Mouse (Mus musculus) urinary bladder, adult 2 months (tissue): ENCODE results near the gene Mfsd13b. TPM values are rescaled to one million over a fixed set of nuclear protein-coding genes. Genes with fewer than 3 reads are reported as not detected.
"Not testable (repeated sequence)": the region's sequence is repeated elsewhere in the genome, so short reads cannot be mapped to it uniquely, and the experiment has no call there.

ENCODE experiments used
- DNase-seq: peaks from one replicate; pipeline ENCODE4 v3.0.0; 2022; ENCODE audit warnings: low spot score
- polyA plus RNA-seq: library from polyadenylated mRNA; depleted of rRNA; stranded (reverse); fragments of >200 nt; gene quantifications from 2 replicates; pipeline ENCODE4 v1.2.3, GENCODE M21; 2012

Gene Mfsd13b
- polyA plus RNA-seq, 1 experiment = 1.7 TPM

DNA sequence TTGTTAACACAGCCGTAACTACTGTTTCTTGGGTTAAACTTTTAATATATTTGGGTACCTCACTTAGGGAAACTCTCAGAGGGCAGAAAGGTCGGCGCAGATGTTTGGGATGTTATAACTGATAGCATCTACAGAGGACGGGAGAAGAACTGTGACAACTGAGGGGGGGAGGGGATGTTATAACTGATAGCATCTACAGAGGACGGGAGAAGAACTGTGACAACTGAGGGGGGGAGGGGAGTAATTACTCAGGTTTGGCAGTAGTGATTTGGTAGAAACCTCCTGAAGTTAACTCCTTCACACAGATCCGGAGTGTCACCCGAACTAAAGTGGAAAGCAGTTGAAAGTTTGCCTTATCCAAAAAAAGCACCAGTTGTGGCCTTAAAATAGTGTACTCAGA is 659 bp downstream of the Mfsd13b start:
- DNase-seq = no peak

DNA sequence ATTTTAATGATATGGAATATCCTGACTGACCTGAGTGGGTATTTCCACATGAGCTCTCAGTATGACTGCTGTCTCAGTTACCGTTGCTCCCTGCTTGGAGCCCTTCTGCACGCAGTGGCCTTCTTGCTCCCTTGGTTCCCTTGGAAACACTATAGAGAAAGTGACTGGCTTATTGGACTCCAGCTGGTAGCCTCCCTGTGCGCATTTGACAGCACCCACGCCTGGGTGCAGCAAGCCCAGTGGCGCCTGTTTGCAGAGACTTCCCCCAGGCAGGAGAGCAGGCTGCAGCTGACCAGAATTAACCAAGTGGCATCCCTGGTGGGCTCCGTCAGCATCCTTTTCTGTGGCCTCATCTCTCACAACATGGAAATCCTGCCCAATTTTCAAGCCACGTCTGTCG is 8.9 kb downstream of the Mfsd13b start:
- DNase-seq = no peak

DNA sequence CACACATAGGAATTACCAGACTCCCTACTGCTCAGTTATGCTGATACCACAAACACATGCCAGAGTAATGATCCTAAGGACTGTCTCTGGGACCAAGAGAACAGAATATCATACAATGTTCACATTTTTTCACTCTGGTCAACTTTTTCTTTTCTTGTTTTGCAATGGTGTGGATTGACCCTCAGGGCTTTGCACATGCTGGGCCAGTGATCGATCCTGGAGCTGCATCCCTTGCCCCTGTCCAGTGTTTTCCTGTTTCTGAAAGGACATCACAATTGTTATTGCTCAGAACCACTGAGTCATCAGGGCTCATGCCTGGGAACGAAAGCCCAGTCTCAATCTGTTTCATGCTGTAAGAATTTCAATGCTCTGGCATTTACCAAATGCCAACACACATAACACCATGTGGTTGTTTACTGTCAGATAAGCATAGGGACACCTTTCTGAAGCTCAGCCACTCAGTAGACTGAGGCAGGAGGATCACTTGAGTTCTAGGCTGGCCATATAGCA is 16.8 kb downstream of the Mfsd13b start:
- DNase-seq = no peak

DNA sequence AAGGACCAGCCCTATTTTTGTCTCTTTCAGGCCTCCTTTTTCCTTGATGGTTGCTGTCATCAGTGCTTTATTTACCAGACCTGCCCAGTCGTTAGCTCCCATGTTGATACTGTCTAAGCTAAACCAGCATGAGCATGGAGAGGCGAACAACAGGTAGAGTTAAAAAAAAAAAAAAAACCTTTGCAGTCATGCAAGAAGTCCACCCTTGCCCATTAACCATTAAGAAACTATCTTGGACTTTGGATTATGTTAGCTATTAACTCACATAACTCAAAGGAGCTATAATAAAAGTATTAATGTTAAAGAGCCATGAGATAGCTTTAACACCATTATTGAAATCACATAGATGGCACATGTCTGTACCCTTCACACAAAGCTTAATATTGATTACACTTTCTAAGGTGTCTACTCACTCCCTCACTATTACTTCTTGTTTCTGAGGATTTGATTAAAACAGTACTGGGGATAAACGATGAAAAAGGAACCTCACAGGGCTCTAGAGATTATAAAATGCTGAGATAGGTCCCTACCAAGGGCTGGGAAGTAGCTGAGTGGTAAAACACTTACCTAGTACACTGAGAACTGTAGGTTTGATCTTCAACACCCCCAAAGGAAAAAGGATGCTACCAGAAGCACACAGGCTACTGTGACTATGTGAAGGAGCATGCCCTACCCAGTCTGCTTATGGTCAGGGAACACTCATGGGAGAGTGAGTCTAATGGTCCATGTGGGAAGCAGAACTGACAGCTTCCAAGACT is 17.9 kb downstream of the Mfsd13b start:
- no peak for DNase-seq

DNA sequence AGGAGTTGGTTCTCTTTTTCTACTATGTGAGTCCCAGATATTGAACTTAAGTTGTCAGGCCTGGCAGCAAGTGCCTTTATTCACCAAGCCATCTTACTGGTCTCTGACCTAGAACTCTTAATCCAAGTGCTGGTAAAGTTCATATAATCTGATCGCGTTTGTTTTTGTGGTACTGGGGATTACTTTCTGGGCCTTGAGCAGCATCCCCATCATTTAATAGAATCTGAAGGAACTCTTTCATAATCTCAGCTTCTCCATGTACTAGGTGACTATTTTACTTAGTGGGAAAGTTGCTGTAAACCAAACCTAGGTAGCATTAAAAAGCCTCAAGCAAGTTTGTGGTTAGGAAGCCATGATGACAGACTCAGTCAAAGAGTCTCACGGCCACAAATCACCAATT is 19.6 kb downstream of the Mfsd13b start:
- no peak for DNase-seq

DNA sequence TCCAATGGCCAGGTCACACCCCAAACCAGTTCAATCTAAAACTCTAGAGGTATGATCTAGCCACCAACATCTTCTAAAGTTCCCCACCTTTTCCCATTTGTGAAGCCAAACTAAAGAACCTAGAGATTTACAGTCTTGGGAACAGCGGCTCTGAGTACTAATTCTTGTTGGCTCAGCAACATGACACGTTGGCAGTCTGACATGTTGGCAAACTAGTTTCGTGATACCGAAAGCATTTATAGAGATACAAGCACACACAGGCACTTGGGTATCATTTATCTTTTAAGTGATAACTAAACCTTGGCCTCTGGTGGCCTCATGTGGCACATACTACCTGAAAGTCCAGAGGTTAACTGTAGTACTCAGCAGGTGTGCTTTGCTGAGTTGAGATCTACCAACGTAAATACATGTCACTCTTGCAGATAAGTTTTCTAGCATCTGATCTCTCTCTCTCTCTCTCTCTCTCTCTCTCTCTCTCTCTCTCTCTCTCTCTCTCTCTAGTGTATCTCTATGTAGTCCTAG is 20.2 kb downstream of the Mfsd13b start:
- no peak for DNase-seq

DNA sequence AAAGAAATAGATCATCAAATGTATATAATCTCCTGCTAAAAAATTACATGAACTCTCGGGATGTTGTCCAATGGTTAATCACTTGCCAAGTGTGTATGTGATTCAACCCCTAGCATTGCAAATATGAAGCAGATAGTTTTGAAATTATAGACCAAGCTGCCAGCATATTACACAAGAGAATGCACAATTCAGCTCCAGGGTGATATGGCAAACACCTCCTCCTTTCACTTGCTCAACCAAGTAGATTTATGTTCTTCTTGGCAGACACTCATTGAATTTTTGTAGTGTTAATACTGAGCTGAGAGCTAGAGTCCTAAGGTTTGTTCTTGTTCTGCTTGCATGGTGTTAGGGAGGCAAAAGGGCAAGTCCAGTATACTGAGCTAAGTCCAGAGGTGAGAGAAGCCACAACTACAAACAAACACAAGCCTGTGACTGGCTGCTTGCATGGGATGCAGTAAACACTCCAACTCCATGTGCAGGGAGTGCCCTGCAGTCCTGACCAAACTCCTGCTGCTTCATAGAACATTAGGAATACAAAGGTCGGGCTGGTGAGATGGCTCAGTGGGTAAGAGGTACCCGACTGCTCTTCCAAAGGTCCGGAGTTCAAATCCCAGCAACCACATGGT is 21.6 kb downstream of the Mfsd13b start:
- DNase-seq = no peak

DNA sequence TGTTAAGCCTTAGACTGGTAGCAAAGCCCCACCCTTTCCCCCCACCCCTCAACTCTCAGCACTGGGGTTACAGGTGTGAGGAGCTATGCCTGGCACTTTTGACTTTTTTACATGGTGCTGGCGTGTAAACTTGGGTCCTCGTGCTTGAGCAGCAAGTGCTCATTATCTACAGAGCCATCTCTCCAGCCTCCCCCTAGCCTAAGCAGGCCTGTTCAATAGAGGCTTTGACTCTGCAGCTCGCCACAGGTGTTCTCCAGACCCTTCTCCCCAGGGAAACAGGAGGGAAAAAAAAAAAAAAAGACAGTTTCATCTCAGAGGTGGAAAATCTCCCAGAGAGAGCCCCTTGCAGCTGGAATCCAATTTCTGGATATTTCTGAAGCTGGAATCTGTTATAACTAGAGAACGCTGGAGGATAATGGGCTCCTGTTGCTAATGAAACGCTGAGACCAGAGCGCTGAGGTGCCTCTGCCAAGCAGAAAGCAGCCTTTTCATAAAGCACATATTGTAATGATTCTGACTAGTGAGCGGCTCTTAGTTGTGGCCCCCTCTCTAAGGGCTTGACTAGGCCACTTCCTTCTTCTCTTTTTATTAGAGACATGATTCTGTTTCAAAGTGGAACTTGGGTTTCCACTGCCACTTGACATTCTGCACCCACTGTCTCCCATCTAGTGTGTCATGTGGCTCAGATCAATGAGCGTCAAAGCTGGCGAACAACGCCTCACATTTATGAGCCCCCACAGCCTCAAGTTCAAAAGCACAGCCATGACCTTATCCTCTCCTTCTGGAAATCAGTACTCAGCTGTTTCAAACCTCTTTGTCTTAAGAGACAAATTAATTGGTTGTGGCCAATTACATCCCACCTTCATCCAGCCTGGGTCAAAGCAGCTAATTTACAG is 29.7 kb downstream of the Mfsd13b start:
- DNase-seq = no peak

DNA sequence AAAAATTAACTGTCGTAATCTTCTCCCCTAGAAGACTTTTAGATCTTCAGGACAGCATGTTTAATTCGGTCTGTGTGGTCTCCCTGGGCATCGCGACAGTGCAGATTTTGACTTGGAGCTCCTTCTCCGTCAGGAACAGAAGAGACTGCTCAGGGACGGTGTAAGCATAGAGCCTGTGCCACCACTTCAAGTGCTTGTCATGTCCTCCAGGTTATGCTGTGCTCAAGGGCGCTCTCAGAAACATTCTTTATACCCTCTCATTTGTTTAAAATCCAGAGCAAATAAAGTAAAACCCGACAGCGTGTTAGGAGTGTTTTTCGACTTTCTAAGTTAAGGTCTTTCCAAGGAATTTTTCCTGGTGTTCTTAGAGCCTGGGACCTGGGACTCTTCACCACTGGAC is 32.2 kb downstream of the Mfsd13b start:
- DNase-seq = no peak

DNA sequence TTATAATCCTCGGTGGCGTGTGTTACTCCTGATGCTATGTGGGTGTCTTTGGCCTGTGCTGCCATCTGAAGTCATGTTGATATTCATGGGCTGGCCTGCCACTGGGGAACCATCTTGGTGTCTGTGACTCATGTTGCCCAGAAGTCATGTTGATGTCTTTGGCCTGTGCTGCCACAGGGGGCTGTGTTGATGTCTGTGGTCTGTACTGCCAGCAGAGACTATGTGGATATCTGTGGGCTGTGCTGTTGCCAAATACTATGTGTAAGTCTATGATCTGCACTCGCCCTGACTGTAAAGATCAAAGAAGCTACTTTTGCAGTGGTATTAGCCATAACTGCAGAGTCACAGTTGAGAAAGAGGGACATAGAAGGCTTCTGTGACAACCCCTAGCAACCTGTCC is 36.5 kb downstream of the Mfsd13b start:
- DNase-seq = no peak

DNA sequence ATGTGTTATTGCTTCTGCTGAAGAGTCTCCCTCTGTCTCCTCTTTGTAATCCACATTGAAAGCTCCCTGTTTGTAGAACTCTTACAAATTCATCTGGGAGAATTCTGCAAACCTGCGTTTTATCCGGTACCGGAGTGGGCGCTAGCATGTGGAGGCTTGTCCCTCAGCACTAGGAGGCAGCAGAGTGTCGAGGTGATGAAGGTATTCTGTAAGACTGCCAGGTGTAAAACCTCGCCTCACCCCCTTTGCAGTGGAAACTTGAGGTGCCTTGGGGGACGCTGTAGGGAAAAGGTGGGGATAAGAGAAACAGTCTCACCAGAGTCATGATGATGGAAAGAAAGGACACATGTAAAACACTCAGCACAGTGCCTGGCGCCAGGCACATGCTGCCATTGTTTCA is 38.0 kb downstream of the Mfsd13b start:
- no peak for DNase-seq

DNA sequence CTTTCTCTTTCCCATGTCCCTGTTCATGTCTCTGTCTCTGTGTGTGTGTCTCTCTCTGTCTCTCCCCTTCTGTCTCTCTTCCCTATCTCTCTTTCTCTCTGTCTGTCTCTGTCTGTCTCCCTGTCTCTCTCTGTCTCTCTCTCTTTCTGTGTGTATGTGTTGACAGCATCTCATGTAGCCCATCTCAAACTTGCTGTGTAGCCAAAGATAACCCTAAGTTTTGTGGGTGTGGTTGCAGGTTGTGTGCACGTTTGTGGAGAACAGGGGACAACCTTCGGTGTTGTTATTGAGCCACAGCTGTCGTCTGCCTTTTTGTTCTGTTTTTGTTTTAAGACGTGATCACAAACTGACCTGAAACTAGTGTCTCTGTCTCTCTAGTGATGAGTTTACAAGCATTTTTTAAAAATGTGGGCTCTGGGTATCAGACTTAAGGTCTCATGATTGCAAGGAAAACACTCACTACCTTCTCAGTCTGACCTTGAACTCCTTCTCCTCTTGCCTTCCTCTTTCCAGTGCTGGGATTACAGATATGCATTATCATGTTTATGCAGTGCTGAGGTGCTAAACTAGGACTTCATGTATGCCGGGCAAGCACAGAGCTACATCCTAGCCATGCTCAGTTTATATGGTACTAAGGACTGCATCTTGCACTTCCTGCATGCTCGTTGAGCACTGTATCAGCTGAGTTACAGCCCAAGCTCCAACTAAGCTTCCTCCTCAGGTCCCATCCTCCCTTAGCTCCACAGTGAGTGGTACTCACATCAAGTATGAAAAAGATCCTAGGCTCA is 43.1 kb downstream of the Mfsd13b start:
- no peak for DNase-seq

DNA sequence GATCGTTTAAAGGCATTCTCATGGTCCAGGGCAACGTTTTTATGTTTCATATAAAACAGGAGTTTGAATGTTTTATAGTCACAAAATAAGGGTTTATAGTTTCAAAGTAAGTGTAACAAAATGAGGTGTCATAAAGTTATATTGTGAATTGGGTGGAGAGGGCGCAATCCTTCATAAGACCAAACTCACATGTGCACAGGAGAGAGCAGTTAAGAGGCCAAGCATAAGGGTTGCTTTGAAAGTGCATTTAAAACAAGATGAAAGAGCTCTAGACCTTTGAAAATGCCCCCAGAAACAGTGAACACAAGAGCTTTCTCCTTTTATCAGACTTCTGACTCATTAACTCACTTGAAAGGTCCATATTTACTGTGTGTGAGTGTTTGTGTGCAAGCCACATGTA is 44.0 kb downstream of the Mfsd13b start:
- no peak for DNase-seq

DNA sequence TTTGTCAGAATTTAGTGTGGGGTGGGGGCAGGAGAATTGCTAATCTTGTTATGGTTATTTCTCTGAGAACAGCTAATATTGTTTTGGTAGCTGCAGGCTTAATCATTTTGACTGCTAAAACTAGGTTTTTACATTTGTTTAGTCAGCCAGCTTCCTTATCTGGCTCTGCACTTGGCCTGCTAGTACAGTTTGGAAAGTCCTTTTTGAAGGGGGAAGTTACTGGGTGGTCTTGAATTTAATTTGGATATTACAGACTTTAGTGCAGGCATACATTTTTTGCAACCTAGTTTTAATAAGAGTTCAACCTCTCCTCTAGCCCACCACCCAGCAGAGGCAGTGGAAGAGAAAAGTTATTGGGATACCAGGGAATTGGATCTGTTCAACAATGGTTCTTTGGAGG is 47.6 kb downstream of the Mfsd13b start:
- not testable (repeated sequence) for DNase-seq

DNA sequence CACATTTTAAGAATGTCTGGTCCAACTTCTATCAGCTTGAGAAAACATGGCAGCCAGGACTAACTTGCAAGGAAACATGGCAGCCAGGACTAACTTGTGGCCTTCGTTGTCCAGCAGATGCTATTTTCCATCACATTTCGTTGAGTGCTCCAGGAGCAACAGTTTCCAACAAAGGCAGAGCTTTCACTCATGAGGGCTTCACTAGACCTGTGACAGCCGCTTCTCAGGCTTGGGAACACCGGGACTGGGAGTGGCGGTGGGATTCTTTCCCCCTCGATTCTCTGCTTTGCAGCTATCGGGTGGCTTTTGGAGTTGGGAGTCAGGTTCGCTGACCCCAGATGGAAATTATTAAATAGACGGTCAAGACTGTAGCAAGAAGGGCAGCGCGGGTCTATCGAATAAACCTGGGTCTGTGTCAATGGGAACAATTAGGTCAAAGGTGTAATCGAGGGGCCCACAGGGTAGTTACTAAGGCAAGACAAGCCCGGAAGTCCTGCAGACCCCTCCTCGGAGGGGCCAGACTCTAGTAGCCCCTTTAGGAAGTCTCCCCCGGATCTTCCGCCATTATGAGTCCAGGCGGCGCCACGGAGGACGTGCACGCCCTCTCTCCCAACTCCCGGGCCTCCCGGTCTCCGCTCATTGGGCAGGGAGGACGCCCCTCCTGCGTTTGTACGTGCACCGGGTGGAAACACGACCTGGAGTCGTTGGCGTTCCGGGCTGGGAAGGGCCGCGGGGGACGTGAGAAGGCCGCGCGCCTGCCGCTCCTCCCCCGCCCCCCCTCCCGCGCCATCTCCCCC is 51.7 kb downstream of the Mfsd13b start, which contains the start of gene Mettl9:
Gene Mettl9, plus strand, starts transcription at position 590 of the 797 bp plus-strand sequence.
- peak; percentile 92 for DNase-seq

DNA sequence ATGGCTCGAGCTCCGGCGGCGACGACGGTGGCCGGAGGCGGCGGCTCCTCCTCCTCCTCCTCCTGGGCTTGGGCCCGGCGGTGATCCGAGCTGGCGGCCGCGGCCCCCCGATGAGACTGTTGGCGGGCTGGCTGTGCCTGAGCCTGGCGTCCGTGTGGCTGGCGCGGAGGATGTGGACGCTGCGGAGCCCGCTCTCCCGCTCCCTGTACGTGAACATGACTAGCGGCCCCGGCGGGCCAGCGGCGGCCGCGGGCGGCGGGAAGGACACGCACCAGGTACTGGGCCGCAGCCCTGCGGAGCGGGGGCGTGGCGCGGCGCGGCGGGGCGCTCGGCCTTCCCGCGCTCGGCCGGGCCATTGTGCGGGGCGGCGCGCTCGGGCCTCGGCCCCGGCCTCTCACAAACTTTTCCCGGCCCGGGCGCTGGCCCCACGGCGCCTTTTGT is 52.4 kb downstream of the Mfsd13b start:
- DNase-seq = peak; percentile 75

DNA sequence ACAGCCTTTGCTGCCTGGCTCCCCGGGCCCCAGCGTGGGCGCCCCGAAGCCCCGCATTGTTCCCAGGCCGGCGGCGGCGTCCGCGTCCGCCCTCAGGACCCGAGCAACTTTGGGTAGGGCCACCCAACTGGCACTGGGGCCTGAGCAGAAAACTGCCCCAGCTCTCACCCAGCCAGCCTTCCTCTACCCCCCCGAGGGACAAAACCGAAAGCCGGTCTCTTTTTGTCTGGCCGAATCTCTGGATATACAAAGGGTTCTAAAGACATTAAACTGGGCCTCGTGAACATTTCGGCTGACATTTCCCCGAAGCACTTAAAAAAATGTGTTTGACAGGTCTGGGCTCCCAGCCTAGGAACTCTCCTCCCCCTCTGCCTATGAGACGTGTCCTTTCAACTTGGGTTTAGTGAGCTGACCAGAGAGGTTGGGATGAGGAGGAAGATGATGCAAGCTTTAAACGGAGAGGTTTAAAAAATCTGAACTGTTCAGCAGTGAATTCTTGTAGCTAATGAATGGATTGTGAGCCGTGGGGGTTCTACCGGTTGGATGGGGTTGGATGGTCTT is 52.9 kb downstream of the Mfsd13b start:
- no peak for DNase-seq

DNA sequence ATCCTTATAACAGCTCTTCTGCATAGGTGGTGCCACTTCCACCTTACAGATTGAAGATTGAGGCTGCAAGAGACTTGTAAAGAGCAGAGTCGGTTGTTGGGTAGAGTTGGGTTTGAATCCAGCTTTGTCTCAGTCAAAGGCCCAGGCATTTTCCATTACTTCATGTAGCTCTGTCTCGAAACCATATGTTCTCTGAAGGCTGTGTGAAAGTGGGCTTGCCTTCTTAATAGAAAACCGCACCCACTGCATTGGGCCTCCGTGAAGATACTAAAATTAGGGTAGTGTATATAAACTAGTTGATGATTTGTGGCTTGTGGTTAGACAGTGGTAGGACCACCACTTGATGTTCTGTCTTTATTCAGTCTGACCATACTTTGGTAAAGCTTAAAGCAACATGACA is 58.3 kb downstream of the Mfsd13b start:
- no peak for DNase-seq

DNA sequence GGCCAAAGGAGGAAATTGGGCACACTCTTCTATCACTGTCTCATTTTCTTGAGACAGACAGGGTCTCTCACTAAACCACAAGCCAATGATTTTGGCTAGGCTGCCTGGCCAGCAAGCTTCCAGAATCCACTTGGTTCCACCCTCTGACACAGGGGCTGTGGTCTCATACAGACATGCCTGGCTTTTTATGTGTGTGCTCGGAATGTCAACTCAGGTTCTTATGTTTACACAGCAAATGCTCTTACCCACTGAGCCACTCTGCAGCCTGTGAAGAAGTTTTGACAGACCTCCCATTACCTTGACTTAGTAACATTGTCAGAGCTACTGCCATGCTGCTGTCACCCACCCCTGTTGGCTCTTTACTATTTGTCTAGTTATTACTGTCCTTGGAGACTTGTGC is 59.7 kb downstream of the Mfsd13b start:
- DNase-seq = no peak

DNA sequence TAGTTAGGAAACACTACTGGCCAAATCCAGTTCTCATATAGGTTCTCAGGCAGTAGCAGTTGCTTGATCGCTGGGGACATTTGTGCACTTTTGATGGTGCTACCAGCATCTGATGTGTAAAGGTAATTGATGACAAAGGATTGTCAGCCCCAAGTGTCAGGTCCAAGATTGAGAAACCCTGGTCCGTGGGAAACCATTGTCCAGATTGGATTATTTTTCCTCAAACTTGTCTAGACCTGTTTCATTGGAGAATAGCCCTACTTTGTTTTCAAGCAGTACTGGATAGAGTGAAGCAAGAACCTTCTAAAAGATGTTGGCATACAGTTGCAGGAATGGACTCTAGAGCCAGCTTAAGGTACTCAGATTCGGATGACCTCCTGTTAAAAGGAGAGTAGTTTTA is 60.7 kb downstream of the Mfsd13b start:
- no peak for DNase-seq
